Mouse (Mus musculus) spleen, postnatal 10 days (tissue): Measurements from ENCODE around the gene Hoxd4.

ENCODE experiments used
- DNase-seq, 2 experiments: peaks; one replicate each; pipeline ENCODE4 v3.0.0; 2021 to 2022; ENCODE audit warnings: low spot score in 2 of 2

Hoxd4 gene

DNA sequence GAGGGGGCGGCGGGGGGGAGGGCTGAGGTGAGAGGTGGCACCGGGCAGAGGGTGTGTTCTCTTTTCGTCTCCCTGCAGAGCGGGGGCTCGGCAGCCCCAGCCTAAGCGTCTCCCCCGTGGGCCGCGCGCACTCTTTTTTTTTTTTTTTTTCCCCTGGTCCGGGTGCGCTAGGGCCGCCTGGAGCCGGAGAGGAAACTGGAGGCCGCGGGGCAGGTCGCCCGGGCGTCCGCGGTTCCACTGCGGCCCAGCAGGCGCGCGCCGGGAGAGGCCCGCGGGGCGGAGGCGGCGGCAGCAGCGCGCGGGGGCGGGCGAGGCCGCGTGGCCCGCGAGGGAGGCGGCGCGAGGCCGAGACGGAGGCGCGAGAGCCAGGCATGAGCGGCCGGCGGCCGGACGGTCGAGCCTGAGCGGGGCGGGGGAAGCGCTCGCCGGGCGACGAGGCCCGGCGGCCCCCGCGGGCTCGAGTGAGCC, 6.7 kb upstream of the Hoxd4 start:
- DNase-seq, result no peak

DNA sequence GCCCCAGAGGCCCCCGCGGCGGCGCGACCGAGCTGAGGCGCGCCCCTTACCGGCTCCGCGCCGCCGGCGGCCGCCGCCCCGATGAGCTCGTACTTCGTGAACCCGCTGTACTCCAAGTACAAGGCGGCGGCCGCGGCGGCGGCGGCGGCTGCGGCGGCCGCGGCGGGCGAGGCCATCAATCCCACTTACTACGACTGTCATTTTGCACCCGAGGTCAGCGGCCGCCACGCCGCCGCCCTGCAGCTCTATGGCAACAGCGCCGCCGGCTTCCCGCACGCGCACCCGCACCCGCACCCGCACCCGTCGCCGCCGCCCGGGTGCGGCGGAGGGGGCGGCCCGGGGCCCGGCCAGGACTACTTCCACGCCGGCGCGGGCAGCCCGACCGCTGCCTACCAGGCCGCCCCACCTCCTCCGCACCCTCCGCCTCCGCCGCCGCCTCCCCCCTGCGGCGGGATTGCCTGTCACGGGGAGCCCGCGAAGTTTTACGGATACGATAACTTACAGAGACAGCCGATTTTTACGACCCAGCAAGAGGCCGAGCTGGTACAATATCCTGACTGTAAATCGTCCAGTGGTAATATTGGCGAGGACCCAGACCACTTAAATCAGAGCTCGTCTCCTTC, 6.2 kb upstream of the Hoxd4 start:
- DNase-seq, result no peak

- DNase-seq, result no peak
Measured at GRCm38 (mm10) chr2:74706393-74706960, 5.3 kb upstream of the Hoxd4 start.

DNA sequence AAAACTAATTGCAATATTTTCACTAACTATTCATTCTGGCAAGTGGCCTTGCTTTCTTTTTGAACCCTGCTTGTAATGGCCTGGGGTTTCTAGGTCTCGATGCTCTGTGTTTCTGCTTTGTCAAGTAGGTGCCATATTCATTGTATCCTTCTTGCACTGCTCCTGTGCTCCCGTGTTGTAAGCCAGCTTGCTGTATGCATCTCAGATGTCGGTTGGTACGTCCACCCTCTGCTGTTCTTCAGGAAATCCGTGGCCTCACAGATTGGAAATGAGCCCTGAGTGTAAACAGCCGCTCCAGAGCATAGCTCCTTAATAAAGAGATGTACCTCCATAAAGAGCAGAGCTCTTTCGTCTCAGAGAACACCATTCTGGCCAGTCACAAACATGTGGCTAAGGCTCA, 4.1 kb upstream of the Hoxd4 start:
- no peak for DNase-seq

GRCm38 (mm10) chr2:74708676-74709075, 3.1 kb upstream of the Hoxd4 start:
- DNase-seq, result no peak

DNA sequence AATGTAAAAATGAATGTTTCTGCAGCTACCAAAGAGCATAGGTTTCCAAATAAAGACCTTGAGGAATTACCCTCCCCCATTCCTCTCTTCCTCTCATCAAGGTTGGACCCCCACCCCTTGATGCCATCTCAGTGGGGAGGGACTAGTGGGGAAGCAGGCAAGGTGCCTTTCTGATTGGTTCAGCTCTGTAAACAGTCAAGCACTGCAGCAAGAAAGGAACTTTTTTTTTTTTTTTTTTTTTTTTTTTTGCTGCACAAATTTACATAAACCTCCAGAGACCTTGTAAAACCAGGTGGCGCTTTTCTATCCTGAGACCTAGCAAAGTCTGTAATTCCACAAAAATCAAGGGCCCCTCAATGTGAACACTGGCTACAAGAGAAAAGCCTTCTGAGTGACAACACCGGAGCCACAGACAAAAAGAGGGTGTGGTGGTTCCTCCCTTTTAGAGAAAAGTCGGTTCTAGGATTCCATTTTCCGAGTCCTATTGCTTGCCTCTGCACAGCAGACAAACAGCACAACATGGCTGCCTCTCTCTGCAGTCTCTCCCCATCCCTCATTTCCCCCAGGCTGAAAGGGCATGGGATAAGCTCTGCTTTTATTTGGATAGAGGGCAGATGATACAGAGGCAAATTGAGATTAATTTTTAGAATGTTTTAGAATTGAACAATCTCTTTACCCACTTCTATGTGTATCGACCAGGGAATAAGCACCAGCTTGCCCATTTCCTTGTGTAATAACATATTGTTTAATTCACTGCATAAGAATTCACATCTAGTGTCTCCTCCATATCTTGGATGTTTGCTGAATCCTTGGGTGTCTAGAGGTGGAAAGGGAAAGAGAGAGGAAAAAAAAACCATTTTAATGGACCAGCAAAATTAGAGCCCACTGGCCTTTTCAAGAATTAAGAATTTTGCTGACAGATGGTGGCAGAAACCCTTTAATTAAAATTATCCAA, 2.0 kb upstream of the Hoxd4 start:
- no peak for DNase-seq

- DNase-seq, result no peak
Measured at GRCm38 (mm10) chr2:74710929-74711543, 693 bp upstream of the Hoxd4 start.

- no peak for DNase-seq
Measured at GRCm38 (mm10) chr2:74713239-74714150, 1.8 kb downstream of the Hoxd4 start.

GRCm38 (mm10) chr2:74714156-74714789, 2.5 kb downstream of the Hoxd4 start:
- no peak for DNase-seq

DNA sequence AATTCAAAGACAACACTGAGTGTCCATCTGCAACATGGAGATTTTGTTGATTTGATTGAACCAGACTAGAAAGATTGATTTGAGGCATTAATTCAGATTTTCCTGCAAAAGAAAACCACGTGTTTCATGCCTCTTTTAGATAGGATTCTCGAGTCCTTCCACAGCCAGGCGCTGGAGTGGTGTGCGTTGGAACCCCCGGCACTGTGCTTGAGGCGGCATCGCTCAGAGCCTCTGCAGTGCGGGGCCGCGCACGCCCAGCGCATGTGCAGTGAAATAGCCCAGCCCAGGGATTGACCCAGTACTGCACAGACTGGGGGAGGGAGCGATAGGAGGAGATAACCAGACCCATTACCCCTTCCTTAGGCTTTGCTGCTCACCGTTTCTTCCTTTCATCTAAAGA, 3.2 kb downstream of the Hoxd4 start:
- no peak for DNase-seq

DNA sequence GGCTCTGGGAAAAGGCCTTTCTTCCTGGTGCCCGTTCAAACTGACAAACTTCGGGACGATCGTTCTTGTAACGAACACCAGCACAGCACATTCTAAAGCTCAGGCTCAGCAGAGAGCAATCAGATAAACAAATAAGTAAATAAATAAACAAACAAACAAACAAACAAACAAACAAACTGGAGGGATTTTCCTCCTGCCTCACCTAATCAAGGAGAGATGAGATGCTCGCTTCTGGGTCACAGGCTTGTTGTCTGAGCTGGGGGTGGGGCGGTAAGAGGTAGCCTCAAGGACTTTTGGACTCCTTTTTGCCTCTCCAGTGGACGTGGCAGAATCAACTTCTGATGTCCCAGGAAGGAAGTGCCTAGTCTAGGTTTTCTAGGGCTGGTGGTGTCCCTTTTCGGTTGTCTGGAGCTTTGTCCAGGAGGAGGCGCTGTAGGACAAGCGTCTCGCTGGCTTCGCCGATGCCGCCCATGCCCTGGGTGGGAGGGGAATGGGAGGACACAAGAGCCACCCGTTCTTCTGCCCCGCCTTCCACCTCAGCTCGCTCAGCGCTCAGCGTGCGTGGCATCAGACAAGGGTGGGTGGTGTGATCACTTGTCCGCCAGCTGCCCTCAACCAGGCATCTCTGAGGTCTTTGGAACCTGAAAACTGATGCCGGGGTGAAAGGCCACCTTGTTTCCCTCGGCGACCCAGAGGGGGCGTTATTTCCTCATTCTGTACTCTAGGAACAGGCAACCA, 3.9 kb downstream of the Hoxd4 start:
- peak; percentile 38 to 80 for DNase-seq

DNA sequence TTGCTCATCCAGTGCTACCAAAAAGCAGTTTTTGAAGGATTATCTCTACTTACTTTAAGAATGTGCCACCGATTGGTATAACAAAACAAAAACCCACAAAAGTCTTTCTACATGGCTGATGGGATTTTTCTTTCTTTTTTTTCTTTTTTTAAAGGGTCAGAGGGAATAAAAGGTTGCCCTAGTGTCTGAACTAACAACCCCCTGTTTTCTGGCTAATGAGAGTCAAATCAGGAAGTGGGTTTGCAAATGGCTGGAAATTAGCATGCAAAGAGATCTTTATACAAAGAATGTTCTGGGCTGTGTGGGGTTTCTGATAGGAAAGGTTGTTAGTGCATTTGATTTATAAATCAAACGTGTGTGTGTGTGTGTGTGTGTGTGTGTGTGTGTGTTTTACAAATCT, 8.7 kb downstream of the Hoxd4 start:
- DNase-seq, result no peak

- DNase-seq, result no peak
Measured at GRCm38 (mm10) chr2:74720955-74721491, 9.3 kb downstream of the Hoxd4 start.

- no peak for DNase-seq
Measured at GRCm38 (mm10) chr2:74721882-74722281, 10.2 kb downstream of the Hoxd4 start.

DNA sequence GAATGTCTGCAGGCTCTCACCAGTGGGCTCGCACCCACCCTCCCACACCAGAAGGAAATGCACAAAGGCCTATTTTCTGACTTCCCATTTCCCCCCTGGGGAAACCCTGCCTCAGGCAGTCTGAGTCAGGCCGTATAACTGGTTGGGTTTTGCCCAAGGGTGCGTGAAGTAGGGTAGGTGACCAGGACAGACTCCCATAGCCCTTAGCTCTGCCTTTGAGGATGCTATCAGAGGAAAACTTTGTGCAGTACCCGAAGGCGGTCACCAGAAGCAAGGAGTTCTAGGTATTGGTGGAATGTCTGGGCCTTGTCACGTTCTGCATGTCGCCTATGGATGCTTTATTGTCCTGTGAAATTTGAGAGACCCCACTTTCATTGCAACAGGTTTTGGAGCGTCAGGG, 11.2 kb downstream of the Hoxd4 start:
- DNase-seq, result no peak

DNA sequence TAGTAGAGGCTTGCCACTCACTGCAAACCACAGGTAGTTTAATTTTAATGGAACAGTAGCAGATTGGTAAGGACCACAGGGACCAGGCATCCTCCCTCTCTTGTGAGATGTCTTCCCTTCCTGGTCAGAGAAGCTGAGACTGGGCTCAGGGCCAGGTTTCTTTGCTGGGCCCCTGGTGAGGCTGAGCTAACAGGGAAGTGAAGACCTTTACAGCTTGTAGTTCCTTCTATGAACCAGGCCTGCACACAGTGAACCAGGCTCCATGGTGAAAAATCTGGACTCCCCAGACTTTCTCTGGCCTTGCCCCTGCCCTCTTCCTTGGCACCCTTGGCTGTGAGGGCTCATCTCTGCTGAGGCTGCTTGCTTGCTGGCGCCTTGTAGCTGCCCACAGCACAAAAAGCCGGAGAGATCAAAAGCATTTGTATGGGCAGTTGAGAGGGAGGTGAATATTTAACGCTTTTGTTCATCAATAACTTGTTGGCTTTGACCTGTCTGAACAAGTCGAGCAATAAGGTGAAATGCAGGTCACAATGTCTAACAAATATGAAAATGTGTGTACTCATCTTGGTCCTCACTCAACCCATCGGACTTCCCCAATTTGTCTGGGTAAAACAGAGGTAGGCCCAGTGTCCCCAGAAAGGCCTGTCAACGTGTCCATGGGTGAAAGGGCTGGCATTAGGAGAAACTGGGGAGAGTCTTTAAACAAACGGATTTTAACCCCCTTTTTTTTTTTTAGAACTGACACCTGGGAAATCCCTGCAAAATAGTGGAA, 12.7 kb downstream of the Hoxd4 start:
- no peak for DNase-seq

DNA sequence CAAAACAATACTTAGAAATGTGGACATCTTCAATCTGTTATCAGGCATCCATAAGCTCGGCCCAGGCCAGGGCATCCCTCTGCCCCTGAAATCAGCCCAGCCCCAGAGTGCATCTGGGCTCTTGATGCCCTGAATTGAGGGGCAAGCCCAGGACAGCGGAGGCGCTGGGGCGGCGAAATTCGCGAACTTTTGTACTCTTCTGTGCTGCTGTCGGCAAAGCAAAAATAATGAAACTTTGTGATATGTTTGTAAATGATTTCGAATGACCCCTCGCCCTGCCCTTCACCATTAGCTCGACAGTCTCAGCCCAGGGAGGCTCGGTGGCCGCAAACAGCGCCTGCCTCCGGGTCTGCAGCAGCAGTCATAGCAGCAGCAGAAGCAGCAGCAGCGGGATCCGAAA, 13.4 kb downstream of the Hoxd4 start:
- no peak for DNase-seq

DNA sequence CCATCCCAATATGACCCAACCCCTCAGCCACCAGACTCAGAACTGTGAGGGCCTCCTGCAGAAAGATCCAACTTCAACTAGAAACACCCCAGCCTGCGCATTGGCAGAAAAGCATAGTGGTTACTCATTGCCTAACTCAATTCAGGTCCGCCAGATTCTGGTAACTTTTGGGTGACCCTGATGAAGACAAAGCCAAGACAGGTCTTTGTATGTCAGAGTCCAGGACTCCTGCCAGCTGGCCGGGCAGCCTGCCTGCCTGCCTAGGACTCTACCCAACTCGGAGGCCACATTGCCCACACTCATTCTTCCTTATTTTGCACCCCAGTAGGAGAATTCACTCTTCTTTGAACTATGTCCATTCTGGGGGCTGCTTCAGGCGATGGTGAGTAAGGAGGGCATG, 14.8 kb downstream of the Hoxd4 start, which contains the start of gene Gm28230:
Gm28230 (plus strand) TSS at position 178 of the 400 bp plus-strand sequence.
- DNase-seq, result no peak
